ENCODE assay signal across 8 mouse cellular contexts in the genomic region with DNA sequence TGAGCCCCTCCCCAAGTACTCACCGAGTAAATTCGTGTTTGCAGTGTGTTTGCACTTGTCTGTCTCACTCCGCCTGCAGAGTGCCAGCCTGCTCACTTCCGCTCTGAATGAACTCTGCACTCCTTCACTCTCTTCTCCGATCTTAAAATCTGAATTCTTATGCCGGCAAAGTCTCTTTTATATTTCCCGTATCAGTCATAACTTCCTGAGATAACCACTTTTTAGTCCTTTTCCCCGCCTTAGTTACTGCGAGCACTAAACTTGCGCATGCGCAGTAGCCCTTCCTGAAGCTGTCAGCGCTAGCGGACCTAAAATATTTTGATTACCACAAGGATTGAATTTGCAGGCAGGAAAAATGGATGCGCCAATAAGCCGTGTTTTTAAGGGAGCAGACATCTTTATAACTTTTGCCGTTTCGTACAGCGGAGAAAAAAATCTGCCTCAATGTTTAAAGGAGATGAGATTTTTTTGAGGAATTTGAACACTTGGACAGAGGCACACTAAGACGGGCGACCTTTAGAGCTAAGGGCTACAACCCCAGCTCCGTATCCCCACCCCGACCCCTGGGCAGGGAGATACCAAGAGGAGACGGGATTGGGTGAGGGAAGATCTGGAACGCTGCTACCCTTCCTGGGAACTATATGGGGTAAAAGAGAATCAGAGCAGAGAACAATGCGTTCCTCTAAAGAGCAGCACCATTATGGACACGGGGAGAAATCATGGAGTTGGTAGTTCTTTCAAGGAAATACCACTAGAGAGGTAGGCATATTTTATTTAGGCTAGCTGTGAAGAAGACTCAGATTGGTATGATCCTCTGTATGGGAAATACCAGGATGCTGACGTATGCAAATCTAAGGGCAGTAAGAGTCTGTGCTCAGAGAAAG. TPM values are rescaled to one million over a fixed set of nuclear protein-coding genes. Genes with fewer than 3 reads are reported as not detected.
DNase-seq lines count a peak whose midpoint lies in the region; ATAC-seq and TF ChIP-seq lines count a peak whose summit lies in the region.

A gene (minus strand): TSS at position 545 of the 884 bp plus-strand sequence.

- intact Hi-C loops in left cerebral cortex, postnatal 25 days (cut with DNase I) = no loop called here

- no peaks in the 10 kb centered on the region for H3K9me3 ChIP-seq in intestine, postnatal 0 days (ENCODE audit: control insufficient read depth)

- peak within 1 kb of the TSS; percentile 46; the same call in 1 of the 2 replicates for H3K27ac ChIP-seq in intestine, postnatal 0 days (ENCODE audit: low read depth, low read length)

- H3K4me3 ChIP-seq in intestine, postnatal 0 days (ENCODE audit: low read depth, low read length) = peak within 1 kb of the TSS; percentile 41

- TF ChIP-seq CTCF in intestine, postnatal 0 days (IDR thresholded peaks at IDR 0.05; ENCODE audit: low read depth) = no peak

- no peaks in the 10 kb centered on the region for H3K4me1 ChIP-seq in intestine, postnatal 0 days (replicated peaks; ENCODE audit: control insufficient read depth, insufficient read depth, low read length)

- no peak for ATAC-seq in intestine, postnatal 0 days
- peak; percentile 70 for ATAC-seq in megakaryocyte-erythroid progenitor cell, adult 5-6 weeks (replicated peaks; ENCODE audit: low FRiP score, low TSS enrichment, poor library complexity, severe bottlenecking)
- ATAC-seq in erythroid progenitor cell, adult 5-6 weeks (replicated peaks; ENCODE audit: low FRiP score, poor library complexity, severe bottlenecking) = no peak

- WGBS in intestine, postnatal 0 days = 23% methylated on average over 27 of the region's 27 CpGs

- H3K9ac ChIP-seq in intestine, postnatal 0 days (ENCODE audit: low read depth, low read length) = 0 out of 2 replicates have a peak within 1 kb of the TSS, but pooled peaks have one; percentile 22

- no peaks in the 10 kb centered on the region for H3K36me3 ChIP-seq in intestine, postnatal 0 days (ENCODE audit: control insufficient read depth, insufficient read depth)

- no peaks in the 10 kb centered on the region for H3K27me3 ChIP-seq in intestine, postnatal 0 days (replicated peaks; ENCODE audit: control insufficient read depth, insufficient read depth, low read length)

- peak; percentile 82 for DNase-seq in adrenal gland, postnatal 14 days
- peak; percentile 49 for DNase-seq in embryo, embryonic 11.5 days (ENCODE audit: low read depth, low spot score)
- peak; percentile 96 for DNase-seq in heart, adult 11 months
- DNase-seq in left cerebral cortex, postnatal 25 days (ENCODE audit: low spot score in 2 of 2) = peak; percentile 67 to 84
- peak; percentile 52 for DNase-seq in right cerebral cortex, postnatal 36 days (ENCODE audit: low spot score in 2 of 2)

- H3K4me2 ChIP-seq in intestine, postnatal 0 days (replicated peaks; ENCODE audit: low read depth) = peak within 1 kb of the TSS; percentile 65

RNA-seq across cellular contexts. Expression of the gene that starts here (rescaled TPM):
- 1.7 and 2.5 TPM in 2 replicates for total RNA-seq in adrenal gland, postnatal 14 days (2021)
- polyA plus RNA-seq in intestine, postnatal 0 days (2015; fragmentation: Nextera tagmentation; extraction: Ambion mirVana) = 0.24 and 0.52 TPM in 2 replicates
- total RNA-seq in left cerebral cortex, postnatal 25 days (2021) = 1 to 10 TPM; 3.5 to 3.6 TPM
- total RNA-seq in megakaryocyte-erythroid progenitor cell, adult 5-6 weeks (2014; fragmentation: Nextera tagmentation) = 0.07 TPM in 1 of 2 replicates, not detected in the other
- total RNA-seq in megakaryocyte-erythroid progenitor cell, adult 5-6 weeks (2017) = 0.19 TPM in 1 of 2 replicates, not detected in the other
- not detected in 2 replicates for total RNA-seq in erythroid progenitor cell, adult 5-6 weeks (2015; ENCODE audit: low replicate concordance)
- total RNA-seq in erythroid progenitor cell, adult 5-6 weeks (2017; ENCODE audit: low replicate concordance) = not detected in 2 replicates

Comparison
In these comparisons a context has a peak if more than half of its experiments do, and no peak if none do; other contexts are left out.
1. Peak in ATAC-seq in megakaryocyte-erythroid progenitor cell, adult 5-6 weeks; RNA of the gene not detected or under 1 TPM.